Mouse (Mus musculus): ENCODE data around the gene Pnkp. TPM values are rescaled to one million over a fixed set of nuclear protein-coding genes. Genes with fewer than 3 reads are reported as not detected.

The Pnkp gene
- polyA plus RNA-seq, 1 experiment from 2014 or later, result 27.6 TPM

DNA sequence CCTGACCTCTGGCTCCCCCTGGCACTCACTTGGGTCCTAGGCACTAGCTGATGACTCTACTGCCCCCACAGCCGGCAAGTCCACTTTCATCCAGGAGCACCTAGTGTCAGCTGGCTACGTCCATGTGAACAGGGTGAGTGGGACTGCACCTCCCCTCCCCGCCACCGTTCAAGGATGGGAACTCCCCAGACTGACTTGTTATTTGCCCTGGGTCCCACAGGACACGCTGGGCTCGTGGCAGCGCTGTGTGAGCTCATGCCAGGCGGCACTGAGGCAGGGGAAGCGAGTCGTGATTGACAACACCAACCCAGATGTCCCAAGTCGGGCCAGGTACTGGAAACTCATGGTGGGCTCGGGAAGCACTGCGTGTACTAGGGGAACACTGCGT, 4.5 kb downstream of the Pnkp start:
- ATAC-seq (ENCODE audit: low FRiP score) (no peak), DNase-seq (ENCODE audit: low spot score) (no peak)
- H3K4me3 ChIP-seq (ENCODE audit: low read depth, low read length), result no peak overlapping the region
- WGBS, result 82% methylated on average over 14 of the region's 14 CpGs
- peaks cover 6% of the 10 kb centered on the region; the same call in 1 of the 2 replicates for H3K4me1 ChIP-seq (replicated peaks; ENCODE audit: control insufficient read depth, insufficient read depth, low read length)
- H3K27me3 ChIP-seq (ENCODE audit: control insufficient read depth, insufficient read depth, low read length), result no peaks in the 10 kb centered on the region
- peaks cover 17% of the 10 kb centered on the region; the same call in 1 of the 2 replicates for H3K36me3 ChIP-seq (ENCODE audit: control insufficient read depth, insufficient read depth, low read length)
- H3K4me2 ChIP-seq (replicated peaks; ENCODE audit: low read depth, low read length), result no peak overlapping the region
- no peaks in the 10 kb centered on the region for H3K9me3 ChIP-seq (ENCODE audit: control insufficient read depth, low read length)
- H3K9ac ChIP-seq (ENCODE audit: low read depth, low read length), result no peak overlapping the region
- H3K27ac ChIP-seq (ENCODE audit: low read depth, low read length), result peak overlapping the region; percentile 47; the same call in 1 of the 2 replicates

DNA sequence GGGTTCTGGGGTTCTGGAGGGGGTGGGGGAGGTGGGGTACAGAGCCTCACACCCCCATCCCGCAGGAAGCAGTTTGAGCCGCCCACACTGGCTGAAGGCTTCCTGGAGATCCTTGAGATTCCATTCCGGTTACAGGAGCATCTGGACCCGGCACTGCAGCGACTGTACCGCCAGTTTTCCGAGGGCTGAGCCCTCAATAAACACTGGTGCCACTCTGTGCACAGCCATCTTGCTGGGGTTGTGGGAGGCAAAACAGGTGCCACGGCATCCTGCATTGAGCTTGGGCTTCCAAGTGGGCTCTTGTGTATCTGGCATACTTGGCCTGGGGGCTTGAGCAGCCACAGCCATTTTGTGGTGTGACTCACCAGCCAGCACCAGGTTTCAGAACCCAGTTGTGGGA, 5.5 kb downstream of the Pnkp start:
- Histone ChIP-seq H3K27me3 (ENCODE audit: control insufficient read depth, insufficient read depth, low read length) (no peaks in the 10 kb centered on the region), H3K27ac (ENCODE audit: low read depth, low read length) (no peak overlapping the region), H3K4me1 (replicated peaks; ENCODE audit: control insufficient read depth, insufficient read depth, low read length) (peaks cover 9% of the 10 kb centered on the region), H3K9me3 (ENCODE audit: control insufficient read depth, low read length) (no peaks in the 10 kb centered on the region), H3K4me3 (ENCODE audit: low read depth, low read length) (no peak overlapping the region), H3K36me3 (ENCODE audit: control insufficient read depth, insufficient read depth, low read length) (peaks cover 17% of the 10 kb centered on the region; the same call in 1 of the 2 replicates), H3K9ac (ENCODE audit: low read depth, low read length) (no peak overlapping the region), H3K4me2 (replicated peaks; ENCODE audit: low read depth, low read length) (no peak overlapping the region)
- no peak for ATAC-seq (ENCODE audit: low FRiP score)
- no peak for DNase-seq (ENCODE audit: low spot score)
- 91% methylated on average over 8 of the region's 8 CpGs for WGBS

DNA sequence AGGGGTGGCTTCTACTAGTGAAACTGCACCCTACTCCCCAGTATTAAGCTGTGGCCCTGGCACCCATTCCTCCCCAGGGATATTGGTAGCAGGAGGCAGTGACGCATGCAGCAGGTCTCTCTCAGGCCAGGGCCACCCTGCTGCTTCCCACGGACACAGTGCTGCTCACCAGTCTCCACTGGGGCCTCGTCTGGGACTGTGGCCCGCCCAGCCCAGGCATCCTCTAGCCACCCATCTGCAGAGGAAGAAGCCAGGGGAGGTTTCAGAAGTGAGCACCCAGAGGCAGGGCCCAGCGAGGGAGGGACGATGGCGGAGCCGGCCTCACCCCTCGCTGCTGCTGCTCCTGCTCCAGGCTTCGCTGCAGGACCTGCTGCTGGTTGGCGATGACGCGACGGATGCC, 6.3 kb downstream of the Pnkp start:
- Histone ChIP-seq H3K9me3 (ENCODE audit: control insufficient read depth, low read length) (no peaks in the 10 kb centered on the region), H3K27ac (ENCODE audit: low read depth, low read length) (no peak overlapping the region), H3K36me3 (ENCODE audit: control insufficient read depth, insufficient read depth, low read length) (peaks cover 17% of the 10 kb centered on the region; the same call in 1 of the 2 replicates), H3K4me2 (replicated peaks; ENCODE audit: low read depth, low read length) (no peak overlapping the region), H3K4me1 (replicated peaks; ENCODE audit: control insufficient read depth, insufficient read depth, low read length) (peaks cover 11% of the 10 kb centered on the region), H3K9ac (ENCODE audit: low read depth, low read length) (no peak overlapping the region), H3K4me3 (ENCODE audit: low read depth, low read length) (no peak overlapping the region), H3K27me3 (ENCODE audit: control insufficient read depth, insufficient read depth, low read length) (no peaks in the 10 kb centered on the region)
- DNase-seq (ENCODE audit: low spot score), result no peak
- no peak for ATAC-seq (ENCODE audit: low FRiP score)
- 94% methylated on average over 14 of the region's 14 CpGs for WGBS

DNA sequence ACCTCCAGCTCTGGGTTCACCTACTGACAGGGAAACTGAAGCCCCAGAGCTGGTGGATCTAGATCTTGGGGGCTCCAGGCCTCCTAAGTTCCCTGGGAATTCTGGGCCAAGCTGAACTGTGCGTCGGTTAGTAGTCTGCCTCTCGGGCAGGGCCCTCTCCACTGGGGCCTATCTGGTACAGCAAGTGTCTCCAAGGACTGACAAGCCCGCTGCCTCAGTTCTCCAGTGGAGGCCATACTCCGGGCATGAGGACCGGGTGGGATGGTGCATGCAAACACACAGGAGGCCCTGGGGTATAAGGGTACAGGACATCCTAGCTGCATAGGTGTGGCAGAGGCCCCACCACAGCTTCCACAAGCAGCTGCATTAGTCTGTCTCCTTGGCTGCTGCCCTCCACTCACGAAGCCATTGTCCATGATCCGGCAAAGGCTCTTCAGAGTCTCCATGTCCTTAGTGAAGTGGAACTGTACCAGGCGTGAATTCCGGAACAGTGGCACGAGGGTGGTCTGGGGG, 7.1 kb downstream of the Pnkp start:
- ATAC-seq (ENCODE audit: low FRiP score), result no peak

DNA sequence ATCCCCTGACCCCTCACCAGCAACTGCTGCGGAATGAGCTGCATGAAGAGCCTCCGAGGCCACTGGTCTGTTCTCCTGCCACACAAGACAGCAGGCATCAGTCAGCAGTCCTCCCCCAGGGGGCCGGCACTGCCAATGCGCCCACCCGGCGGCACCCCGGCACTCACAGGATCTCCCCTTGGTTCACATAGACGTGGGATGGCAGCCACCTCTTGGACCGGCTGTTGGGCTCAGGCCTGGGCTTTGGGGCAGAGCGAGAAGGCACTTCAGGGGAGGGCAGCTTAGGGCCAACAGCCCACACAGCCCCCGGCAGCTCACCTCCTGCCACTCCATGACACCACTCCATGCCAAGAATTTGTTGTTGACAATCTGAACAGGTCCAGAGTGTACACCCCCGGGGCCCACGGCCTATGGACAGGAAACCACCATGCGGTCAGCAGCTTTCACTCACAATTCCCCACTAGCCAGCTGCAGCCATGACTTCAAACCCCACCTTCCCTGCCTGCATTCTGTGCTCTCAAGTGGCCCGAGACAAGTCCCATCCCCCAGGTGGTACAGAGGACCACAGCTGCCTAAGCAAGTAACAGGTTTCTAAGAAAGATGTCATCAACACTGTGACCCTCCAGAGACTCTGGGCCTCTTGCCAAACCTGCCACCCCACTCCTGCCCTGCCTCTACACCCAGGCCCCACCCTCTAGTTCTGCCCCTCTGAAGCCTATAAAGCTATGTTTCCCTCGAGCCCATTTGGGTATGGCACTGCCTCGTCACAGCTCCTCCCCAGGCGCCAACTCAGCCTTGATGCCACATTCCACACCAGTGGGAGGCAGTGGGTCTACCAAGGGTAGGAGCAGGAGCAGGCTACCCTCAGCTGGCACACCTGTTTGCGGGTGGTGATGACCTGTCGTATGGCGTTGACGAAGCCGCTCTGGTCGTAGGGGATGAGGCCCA, 7.9 kb downstream of the Pnkp start:
- no peak for DNase-seq (ENCODE audit: low spot score)
- Histone ChIP-seq H3K4me1 (replicated peaks; ENCODE audit: control insufficient read depth, insufficient read depth, low read length) (peaks cover 12% of the 10 kb centered on the region), H3K36me3 (ENCODE audit: control insufficient read depth, insufficient read depth, low read length) (peaks cover 17% of the 10 kb centered on the region; the same call in 1 of the 2 replicates), H3K9ac (ENCODE audit: low read depth, low read length) (no peak overlapping the region), H3K27ac (ENCODE audit: low read depth, low read length) (no peak overlapping the region), H3K27me3 (ENCODE audit: control insufficient read depth, insufficient read depth, low read length) (no peaks in the 10 kb centered on the region), H3K9me3 (ENCODE audit: control insufficient read depth, low read length) (no peaks in the 10 kb centered on the region), H3K4me2 (replicated peaks; ENCODE audit: low read depth, low read length) (no peak overlapping the region), H3K4me3 (ENCODE audit: low read depth, low read length) (no peak overlapping the region)
- ATAC-seq (ENCODE audit: low FRiP score), result no peak
- 85% methylated on average over 24 of the region's 24 CpGs for WGBS

More for the DNA sequence above, 7.1 kb downstream of the Pnkp start:
- no peak overlapping the region for H3K9ac ChIP-seq (ENCODE audit: low read depth, low read length)
- H3K4me1 ChIP-seq (replicated peaks; ENCODE audit: control insufficient read depth, insufficient read depth, low read length), result peaks cover 12% of the 10 kb centered on the region
- no peak overlapping the region for H3K4me2 ChIP-seq (replicated peaks; ENCODE audit: low read depth, low read length)
- WGBS, result 88% methylated on average over 11 of the region's 11 CpGs
- no peak for DNase-seq (ENCODE audit: low spot score)
- peaks cover 17% of the 10 kb centered on the region; the same call in 1 of the 2 replicates for H3K36me3 ChIP-seq (ENCODE audit: control insufficient read depth, insufficient read depth, low read length)
- H3K27me3 ChIP-seq (ENCODE audit: control insufficient read depth, insufficient read depth, low read length), result no peaks in the 10 kb centered on the region
- no peak overlapping the region for H3K27ac ChIP-seq (ENCODE audit: low read depth, low read length)
- no peaks in the 10 kb centered on the region for H3K9me3 ChIP-seq (ENCODE audit: control insufficient read depth, low read length)
- H3K4me3 ChIP-seq (ENCODE audit: low read depth, low read length), result no peak overlapping the region

DNA sequence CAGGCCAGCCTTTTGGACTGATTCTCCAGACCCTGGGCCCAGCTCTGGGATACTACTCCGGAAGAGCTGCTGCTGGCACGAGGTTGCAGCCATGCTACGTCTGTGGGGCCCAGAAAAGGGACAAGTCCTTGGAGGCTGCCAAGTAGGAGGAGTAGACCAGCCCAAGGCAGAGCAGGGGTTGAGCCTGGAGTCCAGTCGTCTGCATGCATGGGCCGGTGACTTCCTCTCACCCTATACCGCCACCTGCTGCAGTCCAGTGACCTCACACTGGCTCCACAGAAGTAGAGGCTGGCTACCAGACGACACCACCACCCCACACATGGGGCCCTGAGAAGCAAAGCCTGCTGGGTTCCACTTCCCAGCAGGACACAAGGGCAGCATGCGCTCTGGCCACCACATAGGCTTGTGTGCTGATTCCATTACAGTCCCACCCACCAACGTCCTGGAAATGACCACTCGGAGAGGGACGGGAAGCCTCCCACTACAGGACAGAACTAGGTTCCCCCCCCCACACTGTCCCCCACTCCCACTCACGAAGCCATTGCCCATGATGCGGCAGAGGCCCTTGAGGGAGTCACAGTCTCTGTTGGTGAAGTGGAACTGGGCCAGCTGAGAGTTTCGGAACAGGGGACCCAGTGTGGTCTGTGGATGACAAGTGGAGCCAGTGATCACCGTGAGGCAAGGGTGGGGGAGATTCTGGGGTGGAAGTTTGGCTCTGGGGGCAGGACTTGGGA, 9.5 kb downstream of the Pnkp start:
- H3K9me3 ChIP-seq (ENCODE audit: control insufficient read depth, low read length), result no peaks in the 10 kb centered on the region
- H3K27ac ChIP-seq (ENCODE audit: low read depth, low read length), result no peak overlapping the region
- no peak overlapping the region; the same call in 1 of the 2 replicates for H3K4me2 ChIP-seq (replicated peaks; ENCODE audit: low read depth, low read length)
- WGBS, result 70% methylated on average over 15 of the region's 15 CpGs
- H3K9ac ChIP-seq (ENCODE audit: low read depth, low read length), result no peak overlapping the region
- peaks cover 12% of the 10 kb centered on the region for H3K4me1 ChIP-seq (replicated peaks; ENCODE audit: control insufficient read depth, insufficient read depth, low read length)
- ATAC-seq (ENCODE audit: low FRiP score) (no peak), DNase-seq (ENCODE audit: low spot score) (no peak)
- no peaks in the 10 kb centered on the region for H3K27me3 ChIP-seq (ENCODE audit: control insufficient read depth, insufficient read depth, low read length)
- H3K4me3 ChIP-seq (ENCODE audit: low read depth, low read length), result no peak overlapping the region
- peaks cover 17% of the 10 kb centered on the region; the same call in 1 of the 2 replicates for H3K36me3 ChIP-seq (ENCODE audit: control insufficient read depth, insufficient read depth, low read length)

DNA sequence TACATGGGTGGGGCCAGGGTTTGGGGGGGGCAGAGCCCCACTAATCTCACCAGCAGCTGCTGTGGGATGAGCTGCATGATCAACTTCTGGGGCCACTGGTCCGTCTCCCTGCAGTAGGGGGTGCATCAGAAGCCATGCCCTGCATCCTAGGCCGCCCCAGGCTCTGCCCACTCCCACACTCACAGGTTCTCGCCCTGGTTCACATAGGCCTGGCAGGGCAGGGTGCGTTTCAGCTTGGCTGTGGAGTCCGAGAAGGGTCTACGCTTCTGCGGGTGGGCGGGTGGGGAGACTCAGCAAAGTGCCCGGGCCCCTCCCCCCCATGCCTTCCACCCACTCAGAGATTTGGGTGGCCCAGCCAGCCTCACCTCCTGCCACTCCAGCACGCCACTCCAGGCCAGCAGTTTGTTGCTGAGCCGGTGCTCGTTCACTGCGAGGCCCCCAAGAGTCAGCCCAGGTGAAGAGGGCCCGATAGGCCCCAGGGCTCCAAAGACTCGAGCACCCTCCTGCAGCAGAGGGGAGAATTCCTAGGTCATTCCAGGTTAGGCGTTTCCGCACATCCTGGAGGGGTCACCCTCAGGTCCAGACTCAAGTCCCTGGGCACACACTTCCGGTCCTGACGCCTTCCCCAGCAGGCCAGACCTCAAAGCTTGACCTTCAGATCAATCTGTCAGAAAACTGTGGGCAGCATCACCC, 10.2 kb downstream of the Pnkp start:
- DNase-seq (ENCODE audit: low spot score) (no peak), ATAC-seq (ENCODE audit: low FRiP score) (no peak)
- H3K27me3 ChIP-seq (ENCODE audit: control insufficient read depth, insufficient read depth, low read length), result no peaks in the 10 kb centered on the region
- H3K4me1 ChIP-seq (replicated peaks; ENCODE audit: control insufficient read depth, insufficient read depth, low read length), result peaks cover 12% of the 10 kb centered on the region
- H3K36me3 ChIP-seq (ENCODE audit: control insufficient read depth, insufficient read depth, low read length), result peaks cover 17% of the 10 kb centered on the region; the same call in 1 of the 2 replicates
- H3K9ac ChIP-seq (ENCODE audit: low read depth, low read length), result peak overlapping the region; percentile 100
- H3K27ac ChIP-seq (ENCODE audit: low read depth, low read length), result no peak overlapping the region
- H3K9me3 ChIP-seq (ENCODE audit: control insufficient read depth, low read length), result no peaks in the 10 kb centered on the region
- 81% methylated on average over 18 of the region's 19 CpGs for WGBS
- peak overlapping the region; percentile 98; the same call in 1 of the 2 replicates for H3K4me3 ChIP-seq (ENCODE audit: low read depth, low read length)
- H3K4me2 ChIP-seq (replicated peaks; ENCODE audit: low read depth, low read length), result peak overlapping the region; percentile 79

DNA sequence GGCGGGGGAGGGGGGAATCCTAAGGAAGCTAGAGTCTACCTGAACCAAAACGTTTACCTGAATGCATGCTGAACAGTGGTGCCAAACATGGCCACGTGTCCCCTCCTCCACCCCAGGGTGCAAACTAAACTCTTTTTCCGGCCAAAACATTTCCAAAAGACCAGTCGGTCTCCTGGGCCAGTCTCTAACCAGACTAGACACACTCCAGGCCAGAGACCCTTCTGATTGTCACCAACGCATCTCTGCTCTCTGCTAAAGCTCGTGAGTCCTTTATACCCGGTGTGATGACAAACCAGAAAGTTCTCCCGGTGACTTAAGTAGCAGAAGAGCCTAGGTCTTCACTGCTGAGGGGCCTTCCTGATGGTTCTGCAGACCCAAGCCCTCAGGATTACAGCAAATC, 10.9 kb downstream of the Pnkp start:
- Histone ChIP-seq H3K27ac (ENCODE audit: low read depth, low read length) (no peak overlapping the region), H3K9ac (ENCODE audit: low read depth, low read length) (peak overlapping the region; percentile 100), H3K4me1 (replicated peaks; ENCODE audit: control insufficient read depth, insufficient read depth, low read length) (peaks cover 12% of the 10 kb centered on the region), H3K27me3 (ENCODE audit: control insufficient read depth, insufficient read depth, low read length) (no peaks in the 10 kb centered on the region), H3K9me3 (ENCODE audit: control insufficient read depth, low read length) (no peaks in the 10 kb centered on the region), H3K4me2 (replicated peaks; ENCODE audit: low read depth, low read length) (peak overlapping the region; percentile 79), H3K4me3 (ENCODE audit: low read depth, low read length) (peak overlapping the region; percentile 98), H3K36me3 (ENCODE audit: control insufficient read depth, insufficient read depth, low read length) (peaks cover 17% of the 10 kb centered on the region; the same call in 1 of the 2 replicates)
- no peak for DNase-seq (ENCODE audit: low spot score)
- WGBS, result 52% methylated on average over 9 of the region's 9 CpGs
- no peak for ATAC-seq (ENCODE audit: low FRiP score)

All from hindbrain, embryonic 11.5 days (tissue).